In the genomic region with DNA sequence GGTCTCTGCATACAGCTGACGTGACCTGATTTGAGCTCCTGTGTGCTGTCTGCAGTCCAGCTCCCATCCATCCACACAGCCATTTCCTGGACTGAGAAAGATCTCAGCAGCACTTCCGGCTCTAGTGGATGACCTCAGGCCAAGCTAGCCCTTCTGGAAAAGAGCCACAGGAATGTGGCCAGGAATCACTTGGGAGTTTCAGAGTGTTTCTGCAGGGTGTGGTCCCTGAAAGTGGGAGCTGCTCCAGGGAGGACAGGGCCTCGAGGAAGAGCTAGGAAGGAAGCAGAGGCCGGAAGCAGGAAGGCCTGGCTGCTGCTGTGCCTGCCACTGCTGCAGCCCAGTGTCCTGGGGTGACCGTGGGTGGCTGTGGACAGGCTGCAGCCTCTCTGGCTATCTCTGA, we compare ENCODE assay signal across 8 mouse cellular contexts.
DNase-seq lines count a peak whose midpoint lies in the region; ATAC-seq lines count a peak whose summit lies in the region.

No protein-coding gene starts in this region.

- no peak overlapping the region for H3K4me2 ChIP-seq in liver, embryonic 12.5 days

- intact Hi-C loops in left cerebral cortex, postnatal 4 days (cut with DNase I), result no loop called here

- 0 out of 2 replicates have a peak, but pooled peaks cover 4% of the 10 kb centered on the region for H3K27me3 ChIP-seq in liver, embryonic 12.5 days (replicated peaks)

- H3K9me3 ChIP-seq in liver, embryonic 12.5 days (replicated peaks), result no peaks in the 10 kb centered on the region

- H3K36me3 ChIP-seq in liver, embryonic 12.5 days, result no peaks in the 10 kb centered on the region

- H3K4me3 ChIP-seq in liver, embryonic 12.5 days, result no peak overlapping the region

- 33% methylated on average over 5 of the region's 5 CpGs for WGBS in liver, embryonic 12.5 days (ENCODE audit: insufficient replicate concordance)

- no peak overlapping the region for H3K9ac ChIP-seq in liver, embryonic 12.5 days

- H3K4me1 ChIP-seq in liver, embryonic 12.5 days, result 0 out of 2 replicates have a peak, but pooled peaks cover 3% of the 10 kb centered on the region

- no peak overlapping the region for H3K27ac ChIP-seq in liver, embryonic 12.5 days

- ATAC-seq in liver, embryonic 12.5 days, result no peak

- peak; percentile 11 for DNase-seq in liver
- DNase-seq in heart, adult 9 months (ENCODE audit: low spot score in 2 of 2), result peak; percentile 95
- DNase-seq in kidney, postnatal 36 days, result peak; percentile 84 to 92
- peak; percentile 42 for DNase-seq in ovary, postnatal 36 days (ENCODE audit: low spot score)
- DNase-seq in layer of hippocampus, adult 9-10 months (ENCODE audit: low spot score), result no peak
- no peak for DNase-seq in left cerebral cortex, postnatal 4 days
- no peak for DNase-seq in thymus, postnatal 4 days

Comparison
In these comparisons a context has a peak if more than half of its experiments do, and no peak if none do; other contexts are left out.
1. DNase-seq: peak in liver (single experiment), heart, adult 9 months (2 of 2), kidney, postnatal 36 days (2 of 2) and ovary, postnatal 36 days (single experiment); none in layer of hippocampus, adult 9-10 months (single experiment), left cerebral cortex, postnatal 4 days (single experiment) and thymus, postnatal 4 days (single experiment).